Mouse (Mus musculus): ENCODE data around the gene Ubash3a.

DNA sequence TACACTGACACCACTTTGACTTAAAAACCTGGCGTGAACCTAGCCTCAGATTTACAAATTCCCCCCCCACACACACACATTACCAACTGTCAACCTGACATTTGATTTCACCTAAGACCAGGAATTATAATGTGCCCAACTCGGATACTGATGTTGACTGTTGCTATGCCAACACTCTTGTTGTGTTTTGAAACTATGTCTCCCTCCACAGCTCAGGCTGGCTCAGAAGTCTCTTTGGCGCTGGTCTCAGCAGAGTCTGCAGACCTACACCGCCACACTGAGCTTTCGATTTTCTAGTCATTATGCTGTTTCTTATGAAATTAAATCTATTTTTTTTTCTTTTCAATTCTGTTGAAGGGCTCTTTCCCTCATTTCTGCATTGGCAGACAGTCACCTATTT lies 55.0 kb downstream of the Ubash3a start:
- TF ChIP-seq MAFK (IDR thresholded peaks at IDR 0.05; ENCODE audit: insufficient read depth, low read depth, low read length) (no peak), ZNF384 (IDR thresholded peaks at IDR 0.05; ENCODE audit: low read depth, low read length) (no peak), ZC3H11A (IDR thresholded peaks at IDR 0.05; ENCODE audit: borderline replicate concordance, low read depth, low read length) (no peak), HCFC1 (IDR thresholded peaks at IDR 0.05; ENCODE audit: borderline replicate concordance, insufficient read depth, low read length) (no peak)

All from ES-E14 (cell line).